Mouse (Mus musculus) C2C12 (cell line): ENCODE measurements around the gene Ankrd17. TPM values are rescaled to one million over a fixed set of nuclear protein-coding genes. Genes with fewer than 3 reads are reported as not detected.

ENCODE experiments used
- H3K27me3 ChIP-seq: one replicate; pipeline ENCODE4 v1.6.1; 2011; ENCODE audit not compliant: control insufficient read depth, insufficient read depth, insufficient read length
- H3K36me3 ChIP-seq: one replicate; pipeline ENCODE4 v1.6.1; 2011; ENCODE audit not compliant: control insufficient read depth, insufficient read depth
- H3K4me3 ChIP-seq: one replicate; pipeline ENCODE4 v1.5.1; 2011; ENCODE audit warnings: mild to moderate bottlenecking, control low read depth; ENCODE audit not compliant: poor library complexity, insufficient read depth, severe bottlenecking
- H3K79me2 ChIP-seq: one replicate; pipeline ENCODE4 v1.6.1; 2011; ENCODE audit not compliant: control insufficient read depth, insufficient read depth
- H3K79me3 ChIP-seq: one replicate; pipeline ENCODE4 v1.6.1; 2011; ENCODE audit warnings: low read depth, control low read depth
- H3ac ChIP-seq: one replicate; pipeline ENCODE3; 2011; ENCODE audit warnings: low read depth; ENCODE audit not compliant: control insufficient read depth, insufficient read length
- CEBPB ChIP-seq: IDR thresholded peaks from one replicate; pipeline ENCODE4 v1.6.1; 2011; ENCODE audit warnings: low read depth, mild to moderate bottlenecking, control low read depth, moderate library complexity
- CTCF ChIP-seq: IDR thresholded peaks from one replicate; pipeline ENCODE4 v1.5.1; 2011; ENCODE audit not compliant: control insufficient read depth, insufficient read depth, insufficient read length
- FOSL1 ChIP-seq: IDR thresholded peaks from one replicate; pipeline ENCODE4 v1.8.0; 2011; ENCODE audit warnings: mild to moderate bottlenecking, low read length; ENCODE audit not compliant: poor library complexity, insufficient read depth, severe bottlenecking
- MAX ChIP-seq: IDR thresholded peaks from one replicate; pipeline ENCODE4 v1.6.1; 2011; ENCODE audit warnings: mild to moderate bottlenecking, control low read depth
- MYOD1 ChIP-seq: IDR thresholded peaks from one replicate; pipeline ENCODE4 v1.6.1; 2011; ENCODE audit warnings: low read depth; ENCODE audit not compliant: control insufficient read depth, insufficient read length
- MYOG ChIP-seq: IDR thresholded peaks from one replicate; pipeline ENCODE4 v1.6.1; 2011; ENCODE audit not compliant: control insufficient read depth, insufficient read length; ENCODE audit errors: extremely low read depth
- USF1 ChIP-seq: IDR thresholded peaks from one replicate; pipeline ENCODE4 v1.6.1; 2011; ENCODE audit warnings: low read depth, mild to moderate bottlenecking, control low read depth, moderate library complexity
- polyA plus RNA-seq: library from polyadenylated mRNA; unstranded; fragments of >200 nt; fragmentation: generic; extraction: Trizol; gene quantifications from one replicate; pipeline ENCODE4 v1.2.1, GENCODE M21; 2012; ENCODE audit warnings: missing spikeins

Gene Ankrd17
- polyA plus RNA-seq, 1 experiment, result 16.0 TPM

GRCm38 (mm10) chr5:90223534-90224381 is 142.6 kb downstream of the Ankrd17 start, which contains the start of gene Cox18:
Gene Cox18 (minus strand): TSS chr5:90224001.
- no peaks in the 10 kb centered on the region for H3K27me3 ChIP-seq
- peak; percentile 5 for TF ChIP-seq USF1
- TF ChIP-seq MYOG, result no peak
- no peak for TF ChIP-seq CTCF
- TF ChIP-seq MYOD1, result no peak
- no peak for TF ChIP-seq FOSL1
- peak; percentile 46 for TF ChIP-seq CEBPB
- peak; percentile 92 for TF ChIP-seq MAX
- peak within 1 kb of the TSS; percentile 88 for H3ac ChIP-seq
- peaks cover 10% of the 10 kb centered on the region for H3K79me3 ChIP-seq
- peaks cover 40% of the 10 kb centered on the region for H3K36me3 ChIP-seq
- H3K79me2 ChIP-seq, result peaks cover 31% of the 10 kb centered on the region
- peak within 1 kb of the TSS; percentile 55 for H3K4me3 ChIP-seq

GRCm38 (mm10) chr5:90222937-90223336 is 143.4 kb downstream of the Ankrd17 start:
- Histone ChIP-seq H3K27me3 (no peaks in the 10 kb centered on the region), H3K36me3 (peaks cover 41% of the 10 kb centered on the region)
- TF ChIP-seq USF1 (no peak), MYOG (no peak), MAX (no peak), FOSL1 (no peak), CEBPB (no peak), CTCF (no peak), MYOD1 (no peak)

GRCm38 (mm10) chr5:90217791-90218190 is 148.6 kb downstream of the Ankrd17 start:
- H3K4me3 ChIP-seq, result no peak overlapping the region
- TF ChIP-seq MYOD1 (no peak), CEBPB (no peak), MYOG (no peak), FOSL1 (no peak), USF1 (no peak), CTCF (no peak), MAX (no peak)
- H3K79me3 ChIP-seq, result peaks cover 6% of the 10 kb centered on the region
- H3K79me2 ChIP-seq, result peaks cover 22% of the 10 kb centered on the region
- H3K36me3 ChIP-seq, result peaks cover 38% of the 10 kb centered on the region
- no peaks in the 10 kb centered on the region for H3K27me3 ChIP-seq
- H3ac ChIP-seq, result no peak overlapping the region

More at GRCm38 (mm10) chr5:90222937-90223336, 143.4 kb downstream of the Ankrd17 start:
- H3K79me2 ChIP-seq, result peaks cover 31% of the 10 kb centered on the region
- peak overlapping the region; percentile 55 for H3K4me3 ChIP-seq
- H3ac ChIP-seq, result no peak overlapping the region
- H3K79me3 ChIP-seq, result peaks cover 10% of the 10 kb centered on the region

- H3K36me3 ChIP-seq, result peaks cover 38% of the 10 kb centered on the region
- TF ChIP-seq CEBPB (no peak), MYOD1 (peak; percentile 8), MAX (no peak)
Observed at GRCm38 (mm10) chr5:90217226-90217625, 149.2 kb downstream of the Ankrd17 start.

GRCm38 (mm10) chr5:90213356-90213755 is 153.0 kb downstream of the Ankrd17 start:
- Histone ChIP-seq H3K79me2 (no peaks in the 10 kb centered on the region), H3K27me3 (no peaks in the 10 kb centered on the region), H3K79me3 (no peaks in the 10 kb centered on the region), H3K36me3 (peaks cover 16% of the 10 kb centered on the region), H3ac (no peak overlapping the region), H3K4me3 (no peak overlapping the region)
- TF ChIP-seq MAX (no peak), CTCF (no peak), FOSL1 (no peak), MYOD1 (no peak), CEBPB (no peak), MYOG (no peak), USF1 (no peak)

More at GRCm38 (mm10) chr5:90217226-90217625, 149.2 kb downstream of the Ankrd17 start:
- Histone ChIP-seq H3K79me2 (peaks cover 16% of the 10 kb centered on the region), H3K27me3 (no peaks in the 10 kb centered on the region), H3ac (no peak overlapping the region), H3K79me3 (peaks cover 1% of the 10 kb centered on the region), H3K4me3 (no peak overlapping the region)
